Mouse (Mus musculus) lung, postnatal 0 days (tissue): ENCODE measurements around the gene Bfsp1.

Source experiments
- CTCF ChIP-seq: IDR thresholded peaks from 2 replicates; pipeline ENCODE4 v1.5.1; 2016; ENCODE audit warnings: antibody characterized with exemption, mild to moderate bottlenecking
- EP300 ChIP-seq: IDR thresholded peaks from 2 replicates; pipeline ENCODE4 v1.6.1; 2016; ENCODE audit warnings: antibody characterized with exemption, mild to moderate bottlenecking, control low read depth

- no peak for TF ChIP-seq CTCF
- peak; percentile 77 for TF ChIP-seq EP300
Observed at GRCm38 (mm10) chr2:143852295-143853275, 10.4 kb downstream of the Bfsp1 start.
